Mouse (Mus musculus): Measurements from ENCODE around the gene Pmfbp1. TPM values are rescaled to one million over a fixed set of nuclear protein-coding genes. Genes with fewer than 3 reads are reported as not detected.
A peak's percentile ranks its signal among the peaks of the same experiment; 100 is the strongest.
"Not testable (repeated sequence)": the region's sequence is repeated elsewhere in the genome, so short reads cannot be mapped to it uniquely, and the experiment has no call there.

Gene Pmfbp1
- not detected in 2 replicates for polyA plus RNA-seq (2014; fragmentation: Nextera tagmentation; extraction: Ambion mirVana)

GRCm38 (mm10) chr8:109493727-109494126 lies at the start of gene Pmfbp1:
Pmfbp1 (plus strand) TSS chr8:109494027.
- Histone ChIP-seq H3K27ac (ENCODE audit: low read length) (no peak within 1 kb of the TSS), H3K27me3 (ENCODE audit: control insufficient read depth, insufficient read depth, low read length) (no peaks in the 10 kb centered on the region), H3K9me3 (ENCODE audit: control insufficient read depth, low read depth, low read length) (no peaks in the 10 kb centered on the region), H3K4me1 (ENCODE audit: control insufficient read depth, insufficient read depth, low read length) (no peaks in the 10 kb centered on the region), H3K36me3 (ENCODE audit: control insufficient read depth, insufficient read depth, low read length) (no peaks in the 10 kb centered on the region), H3K4me2 (replicated peaks; ENCODE audit: low read depth, low read length) (no peak within 1 kb of the TSS), H3K9ac (replicated peaks; ENCODE audit: low read depth, low read length) (no peak within 1 kb of the TSS), H3K4me3 (ENCODE audit: low read depth, low read length) (no peak within 1 kb of the TSS)
- WGBS: 95% methylated on average over 6 of the region's 6 CpGs
- ATAC-seq (ENCODE audit: insufficient number of reproducible peaks, insufficient read depth, low FRiP score, low read depth): no peak

GRCm38 (mm10) chr8:109446896-109447295 lies 46.9 kb upstream of the Pmfbp1 start:
- not testable (repeated sequence) for ATAC-seq (ENCODE audit: insufficient number of reproducible peaks, insufficient read depth, low FRiP score, low read depth); H3K27me3 ChIP-seq (ENCODE audit: control insufficient read depth, insufficient read depth, low read length); H3K9me3 ChIP-seq (ENCODE audit: control insufficient read depth, low read depth, low read length); H3K36me3 ChIP-seq (ENCODE audit: control insufficient read depth, insufficient read depth, low read length); H3K4me1 ChIP-seq (ENCODE audit: control insufficient read depth, insufficient read depth, low read length); H3K4me2 ChIP-seq (replicated peaks; ENCODE audit: low read depth, low read length); H3K9ac ChIP-seq (replicated peaks; ENCODE audit: low read depth, low read length); H3K4me3 ChIP-seq (ENCODE audit: low read depth, low read length); H3K27ac ChIP-seq (ENCODE audit: low read length)
- WGBS: 26% methylated on average over 7 of the region's 7 CpGs

- H3K9me3 ChIP-seq (ENCODE audit: control insufficient read depth, low read depth, low read length): no peaks in the 10 kb centered on the region
- no peak overlapping the region for H3K27ac ChIP-seq (ENCODE audit: low read length)
- ATAC-seq (ENCODE audit: insufficient number of reproducible peaks, insufficient read depth, low FRiP score, low read depth): no peak
- no peaks in the 10 kb centered on the region for H3K4me1 ChIP-seq (ENCODE audit: control insufficient read depth, insufficient read depth, low read length)
- no peaks in the 10 kb centered on the region for H3K27me3 ChIP-seq (ENCODE audit: control insufficient read depth, insufficient read depth, low read length)
- no peak overlapping the region for H3K9ac ChIP-seq (replicated peaks; ENCODE audit: low read depth, low read length)
- H3K36me3 ChIP-seq (ENCODE audit: control insufficient read depth, insufficient read depth, low read length): no peaks in the 10 kb centered on the region
- 66% methylated on average over 7 of the region's 7 CpGs for WGBS
- no peak overlapping the region for H3K4me2 ChIP-seq (replicated peaks; ENCODE audit: low read depth, low read length)
- no peak overlapping the region for H3K4me3 ChIP-seq (ENCODE audit: low read depth, low read length)
Measured at GRCm38 (mm10) chr8:109451000-109451399, 42.8 kb upstream of the Pmfbp1 start.

GRCm38 (mm10) chr8:109455113-109455512 lies 38.7 kb upstream of the Pmfbp1 start:
- WGBS: 54% methylated on average over 2 of the region's 2 CpGs
- no peaks in the 10 kb centered on the region for H3K36me3 ChIP-seq (ENCODE audit: control insufficient read depth, insufficient read depth, low read length)
- no peaks in the 10 kb centered on the region for H3K27me3 ChIP-seq (ENCODE audit: control insufficient read depth, insufficient read depth, low read length)
- no peak overlapping the region for H3K9ac ChIP-seq (replicated peaks; ENCODE audit: low read depth, low read length)
- no peaks in the 10 kb centered on the region for H3K9me3 ChIP-seq (ENCODE audit: control insufficient read depth, low read depth, low read length)
- H3K4me2 ChIP-seq (replicated peaks; ENCODE audit: low read depth, low read length): no peak overlapping the region
- no peak overlapping the region for H3K27ac ChIP-seq (ENCODE audit: low read length)
- no peaks in the 10 kb centered on the region for H3K4me1 ChIP-seq (ENCODE audit: control insufficient read depth, insufficient read depth, low read length)
- no peak overlapping the region for H3K4me3 ChIP-seq (ENCODE audit: low read depth, low read length)
- no peak for ATAC-seq (ENCODE audit: insufficient number of reproducible peaks, insufficient read depth, low FRiP score, low read depth)

GRCm38 (mm10) chr8:109457387-109457786 lies 36.4 kb upstream of the Pmfbp1 start:
- H3K9ac ChIP-seq (replicated peaks; ENCODE audit: low read depth, low read length): no peak overlapping the region
- 75% methylated on average over 8 of the region's 8 CpGs for WGBS
- no peak for ATAC-seq (ENCODE audit: insufficient number of reproducible peaks, insufficient read depth, low FRiP score, low read depth)
- no peaks in the 10 kb centered on the region for H3K27me3 ChIP-seq (ENCODE audit: control insufficient read depth, insufficient read depth, low read length)
- no peaks in the 10 kb centered on the region for H3K4me1 ChIP-seq (ENCODE audit: control insufficient read depth, insufficient read depth, low read length)
- no peak overlapping the region for H3K27ac ChIP-seq (ENCODE audit: low read length)
- H3K4me3 ChIP-seq (ENCODE audit: low read depth, low read length): no peak overlapping the region
- H3K36me3 ChIP-seq (ENCODE audit: control insufficient read depth, insufficient read depth, low read length): no peaks in the 10 kb centered on the region
- H3K9me3 ChIP-seq (ENCODE audit: control insufficient read depth, low read depth, low read length): no peaks in the 10 kb centered on the region
- no peak overlapping the region for H3K4me2 ChIP-seq (replicated peaks; ENCODE audit: low read depth, low read length)

GRCm38 (mm10) chr8:109458580-109458979 lies 35.2 kb upstream of the Pmfbp1 start:
- H3K4me1 ChIP-seq (ENCODE audit: control insufficient read depth, insufficient read depth, low read length): peaks cover 3% of the 10 kb centered on the region; the same call in 1 of the 2 replicates
- H3K36me3 ChIP-seq (ENCODE audit: control insufficient read depth, insufficient read depth, low read length): no peaks in the 10 kb centered on the region
- H3K9me3 ChIP-seq (ENCODE audit: control insufficient read depth, low read depth, low read length): no peaks in the 10 kb centered on the region
- H3K4me2 ChIP-seq (replicated peaks; ENCODE audit: low read depth, low read length): no peak overlapping the region
- 79% methylated on average over 12 of the region's 12 CpGs for WGBS
- no peak overlapping the region for H3K4me3 ChIP-seq (ENCODE audit: low read depth, low read length)
- H3K27me3 ChIP-seq (ENCODE audit: control insufficient read depth, insufficient read depth, low read length): no peaks in the 10 kb centered on the region
- no peak overlapping the region for H3K9ac ChIP-seq (replicated peaks; ENCODE audit: low read depth, low read length)
- no peak overlapping the region for H3K27ac ChIP-seq (ENCODE audit: low read length)
- no peak for ATAC-seq (ENCODE audit: insufficient number of reproducible peaks, insufficient read depth, low FRiP score, low read depth)

- H3K27me3 ChIP-seq (ENCODE audit: control insufficient read depth, insufficient read depth, low read length): no peaks in the 10 kb centered on the region
- no peaks in the 10 kb centered on the region for H3K36me3 ChIP-seq (ENCODE audit: control insufficient read depth, insufficient read depth, low read length)
- H3K4me2 ChIP-seq (replicated peaks; ENCODE audit: low read depth, low read length): no peak overlapping the region
- no peak overlapping the region for H3K4me3 ChIP-seq (ENCODE audit: low read depth, low read length)
- no peak overlapping the region for H3K9ac ChIP-seq (replicated peaks; ENCODE audit: low read depth, low read length)
- H3K4me1 ChIP-seq (ENCODE audit: control insufficient read depth, insufficient read depth, low read length): peaks cover 17% of the 10 kb centered on the region
- 24% methylated on average over 2 of the region's 2 CpGs for WGBS
- no peak overlapping the region for H3K27ac ChIP-seq (ENCODE audit: low read length)
- H3K9me3 ChIP-seq (ENCODE audit: control insufficient read depth, low read depth, low read length): no peaks in the 10 kb centered on the region
- ATAC-seq (ENCODE audit: insufficient number of reproducible peaks, insufficient read depth, low FRiP score, low read depth): no peak
Measured at GRCm38 (mm10) chr8:109463075-109463474, 30.8 kb upstream of the Pmfbp1 start.

GRCm38 (mm10) chr8:109463677-109464313 lies 30.0 kb upstream of the Pmfbp1 start:
- no peak for ATAC-seq (ENCODE audit: insufficient number of reproducible peaks, insufficient read depth, low FRiP score, low read depth)
- Histone ChIP-seq H3K27ac (ENCODE audit: low read length) (no peak overlapping the region), H3K9me3 (ENCODE audit: control insufficient read depth, low read depth, low read length) (no peaks in the 10 kb centered on the region), H3K36me3 (ENCODE audit: control insufficient read depth, insufficient read depth, low read length) (no peaks in the 10 kb centered on the region), H3K9ac (replicated peaks; ENCODE audit: low read depth, low read length) (no peak overlapping the region), H3K4me1 (ENCODE audit: control insufficient read depth, insufficient read depth, low read length) (peaks cover 17% of the 10 kb centered on the region), H3K4me3 (ENCODE audit: low read depth, low read length) (no peak overlapping the region), H3K27me3 (ENCODE audit: control insufficient read depth, insufficient read depth, low read length) (no peaks in the 10 kb centered on the region), H3K4me2 (replicated peaks; ENCODE audit: low read depth, low read length) (peak overlapping the region; percentile 25; the same call in 1 of the 2 replicates)
- 20% methylated on average over 13 of the region's 13 CpGs for WGBS

- Histone ChIP-seq H3K4me2 (replicated peaks; ENCODE audit: low read depth, low read length) (peak overlapping the region; percentile 29; the same call in 1 of the 2 replicates), H3K27ac (ENCODE audit: low read length) (no peak overlapping the region), H3K4me3 (ENCODE audit: low read depth, low read length) (no peak overlapping the region), H3K9me3 (ENCODE audit: control insufficient read depth, low read depth, low read length) (no peaks in the 10 kb centered on the region), H3K27me3 (ENCODE audit: control insufficient read depth, insufficient read depth, low read length) (no peaks in the 10 kb centered on the region), H3K4me1 (ENCODE audit: control insufficient read depth, insufficient read depth, low read length) (peaks cover 17% of the 10 kb centered on the region), H3K36me3 (ENCODE audit: control insufficient read depth, insufficient read depth, low read length) (no peaks in the 10 kb centered on the region), H3K9ac (replicated peaks; ENCODE audit: low read depth, low read length) (no peak overlapping the region)
- 33% methylated on average over 15 of the region's 15 CpGs for WGBS
- ATAC-seq (ENCODE audit: insufficient number of reproducible peaks, insufficient read depth, low FRiP score, low read depth): peak; percentile 65; the same call in 1 of the 2 replicates
Measured at GRCm38 (mm10) chr8:109464451-109464891, 29.4 kb upstream of the Pmfbp1 start.

All from stomach, embryonic 14.5 days (tissue).